Mouse (Mus musculus) neural tube, postnatal 0 days (tissue): ENCODE measurements around the gene Ssxb1. TPM values are rescaled to one million over a fixed set of nuclear protein-coding genes. Genes with fewer than 3 reads are reported as not detected.

Experiments
- polyA plus RNA-seq: library from polyadenylated mRNA; unstranded; fragments of >200 nt; fragmentation: Nextera tagmentation; extraction: Ambion mirVana; gene quantifications from 2 replicates; pipeline ENCODE4 v1.2.1, GENCODE M21; 2015

Gene Ssxb1
- not detected in 2 replicates for polyA plus RNA-seq

DNA sequence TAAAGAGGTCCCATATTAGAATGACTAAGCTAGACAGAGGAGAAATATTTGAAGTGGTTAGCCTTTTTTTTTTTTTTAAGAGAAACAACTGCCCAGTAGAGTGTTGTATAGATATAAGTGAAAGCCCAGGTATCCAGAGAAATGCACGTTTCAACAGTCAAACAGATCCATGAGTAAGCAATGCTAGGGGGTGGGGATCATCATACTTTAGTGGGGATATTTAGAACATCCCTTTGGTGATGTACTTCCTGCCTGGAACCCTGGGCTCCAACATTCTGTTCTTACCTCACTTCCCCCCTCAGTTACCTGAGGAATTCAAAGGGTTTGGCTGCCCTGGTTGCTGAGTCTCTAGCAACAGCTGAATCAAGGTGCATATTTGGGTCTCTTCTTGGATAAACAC is at the start of gene Ssxb1:
Ssxb1 (plus strand) TSS at position 301 of the 400 bp plus-strand sequence.

DNA sequence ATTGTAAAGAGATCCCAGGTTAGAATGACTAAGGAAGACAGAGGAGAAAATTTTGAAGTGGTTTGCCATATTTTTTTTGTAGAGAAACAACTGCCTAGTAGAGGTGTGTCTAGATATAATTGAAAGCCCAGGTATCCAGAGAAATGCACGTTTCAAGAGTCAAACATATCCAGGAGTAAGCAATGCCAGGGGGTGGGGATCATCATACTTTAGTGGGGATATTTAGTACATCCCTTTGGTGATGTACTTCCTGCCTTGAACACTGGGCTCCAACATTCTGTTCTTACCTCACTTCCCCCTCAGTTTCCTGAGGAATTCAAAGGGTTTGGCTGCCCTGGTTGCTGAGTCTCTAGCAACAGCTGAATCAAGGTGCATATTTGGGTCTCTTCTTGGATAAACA is 46.4 kb upstream of the Ssxb1 start, which contains the start of gene Ssxb9:
Ssxb9 (plus strand) TSS at position 301 of the 400 bp plus-strand sequence.

GRCm38 (mm10) chrX:8461626-8462025 is 48.5 kb downstream of the Ssxb1 start, which contains the start of gene Ssxb2:
Gene Ssxb2, minus strand, starts transcription at chrX:8461726.

Other genes starting within 250 kb of the Ssxb1 start
- 16.7 and 17.5 TPM in 2 replicates for gene Tbc1d25, start 237.1 kb upstream of the Ssxb1 start, polyA plus RNA-seq
- gene Ebp, start 219.8 kb upstream of the Ssxb1 start, polyA plus RNA-seq, result 33.4 and 39.3 TPM in 2 replicates
- gene Porcn, start 206.8 kb upstream of the Ssxb1 start, polyA plus RNA-seq, result 41.7 and 48.9 TPM in 2 replicates
- 40.1 and 41.4 TPM in 2 replicates for gene Ftsj1, start 160.9 kb upstream of the Ssxb1 start, polyA plus RNA-seq
- gene Slc38a5, start 142.2 kb upstream of the Ssxb1 start, polyA plus RNA-seq, result 21.8 and 27.1 TPM in 2 replicates
- not detected in 2 replicates for gene Ssxb10, start 85.9 kb upstream of the Ssxb1 start, polyA plus RNA-seq
- not detected in 2 replicates for gene Ssxb9, start 46.3 kb upstream of the Ssxb1 start, polyA plus RNA-seq
- not detected in 2 replicates for gene Ssxb2, start 48.4 kb downstream of the Ssxb1 start, polyA plus RNA-seq
- not detected in 2 replicates for gene Gm14459, start 111.6 kb downstream of the Ssxb1 start, polyA plus RNA-seq
- not detected in 2 replicates for gene Ssxb6, start 134.9 kb downstream of the Ssxb1 start, polyA plus RNA-seq
- not detected in 2 replicates for gene Ssxb3, start 178.5 kb downstream of the Ssxb1 start, polyA plus RNA-seq